Mouse (Mus musculus): ENCODE measurements around the gene Mblac2.

GRCm38 (mm10) chr13:81729102-81729501 is 18.0 kb downstream of the Mblac2 start:
- TF ChIP-seq CTCF (IDR thresholded peaks at IDR 0.05; ENCODE audit: borderline replicate concordance, control insufficient read depth, extremely low read depth, insufficient read depth, low read length, poor library complexity) (no peak), POLR2A (IDR thresholded peaks at IDR 0.05; ENCODE audit: control insufficient read depth, extremely low read depth, insufficient read depth, low read length, poor library complexity) (no peak)
